Mouse (Mus musculus) brain, embryonic 14.5 days (tissue): ENCODE measurements around the gene Stat3.

Experiments
- CTCF ChIP-seq: fragments of 200-500 bp; IDR thresholded peaks from 2 replicates; pipeline ENCODE4 v1.5.1; 2012; ENCODE audit warnings: inconsistent platforms, mild to moderate bottlenecking, moderate library complexity, borderline replicate concordance; ENCODE audit not compliant: insufficient read depth, insufficient read length; ENCODE audit errors: extremely low read depth
- POLR2A ChIP-seq: fragments of 200-500 bp; IDR thresholded peaks from 2 replicates; pipeline ENCODE4 v1.6.1; 2012; ENCODE audit warnings: mild to moderate bottlenecking, inconsistent platforms, borderline replicate concordance; ENCODE audit not compliant: poor library complexity, insufficient read depth, insufficient read length, severe bottlenecking; ENCODE audit errors: extremely low read depth

DNA sequence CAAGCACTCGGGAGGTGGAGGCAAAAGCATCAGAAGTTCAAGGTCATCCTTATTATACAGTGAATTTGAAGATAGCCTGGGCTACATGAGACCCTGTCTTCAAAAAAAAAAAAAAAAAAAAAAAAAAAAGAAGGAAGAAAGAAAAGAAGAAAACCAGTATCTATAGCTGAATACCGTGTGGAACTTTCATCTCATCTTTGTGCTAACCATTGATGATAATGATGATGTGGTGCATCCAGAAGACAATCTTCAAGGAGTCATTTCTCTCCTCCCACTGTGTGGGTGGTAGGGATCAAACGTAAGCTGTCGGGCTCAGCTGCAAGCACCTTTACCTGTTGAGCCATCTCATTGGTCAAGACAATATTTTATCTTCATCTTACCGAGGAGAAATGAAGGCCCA, 21.3 kb downstream of the Stat3 start:
- TF ChIP-seq CTCF: no peak
- TF ChIP-seq POLR2A: no peak
